Mouse (Mus musculus) kidney, postnatal 0 days (tissue): ENCODE data around the gene Jag2. TPM values are rescaled to one million over a fixed set of nuclear protein-coding genes. Genes with fewer than 3 reads are reported as not detected.
A peak's percentile ranks its signal among the peaks of the same experiment; 100 is the strongest.

Experiments
- ATAC-seq: fragments of 200-750 bp; cut with Nextera tagmentation; replicated peaks from 2 replicates; pipeline ENCODE4 v1.8.0; 2017; ENCODE audit warnings: low read depth, moderate number of reproducible peaks, moderate TSS enrichment, moderate library complexity; ENCODE audit not compliant: low FRiP score
- DNase-seq: peaks from one replicate; pipeline ENCODE4 v3.0.0-alpha.2; 2016; ENCODE audit warnings: low spot score
- H3K27ac ChIP-seq: fragments of 300-500 bp; sonication (generic); 2 replicates; pipeline ENCODE4 v1.5.1; 2014; ENCODE audit warnings: mild to moderate bottlenecking
- H3K27me3 ChIP-seq: fragments of 300-500 bp; sonication (generic); 2 replicates; pipeline ENCODE4 v1.6.1; 2014; ENCODE audit warnings: low read length, mixed read lengths; ENCODE audit not compliant: insufficient read depth
- H3K36me3 ChIP-seq: fragments of 300-500 bp; sonication (generic); 2 replicates; pipeline ENCODE4 v1.6.1; 2014; ENCODE audit warnings: low read length, mixed read lengths; ENCODE audit not compliant: insufficient read depth
- H3K4me1 ChIP-seq: fragments of 300-500 bp; sonication (generic); replicated peaks from 2 replicates; pipeline ENCODE4 v1.6.1; 2014; ENCODE audit warnings: antibody characterized with exemption, low read length, mixed read lengths; ENCODE audit not compliant: insufficient read depth
- H3K4me2 ChIP-seq: fragments of 300-500 bp; sonication (generic); 2 replicates; pipeline ENCODE4 v1.6.1; 2014; ENCODE audit warnings: mild to moderate bottlenecking, low read length, moderate library complexity, mixed read lengths
- H3K4me3 ChIP-seq: fragments of 300-500 bp; sonication (generic); replicated peaks from 2 replicates; pipeline ENCODE4 v1.5.1; 2014; ENCODE audit warnings: low read depth, low read length
- H3K9ac ChIP-seq: fragments of 300-500 bp; sonication (generic); 2 replicates; pipeline ENCODE4 v1.6.1; 2014; ENCODE audit warnings: low read depth, low read length
- H3K9me3 ChIP-seq: fragments of 300-500 bp; sonication (generic); replicated peaks from 2 replicates; pipeline ENCODE4 v1.6.1; 2016; ENCODE audit warnings: low read length, inconsistent platforms, mixed read lengths
- CTCF ChIP-seq: IDR thresholded peaks from 2 replicates; pipeline ENCODE4 v1.5.1; 2016; ENCODE audit warnings: antibody characterized with exemption, low read depth, mild to moderate bottlenecking, moderate library complexity
- WGBS: fragments of 180-500 bp; shearing (Covaris S2); extraction: QIAGEN DNeasy Blood & Tissue Kit; methylation state at CpG from one replicate; pipeline ENCODE4 v1.1.7; 2014; 5-methylcytosine and 5-hydroxymethylcytosine counted together
- polyA plus RNA-seq: library from polyadenylated mRNA; unstranded; fragments of >200 nt; fragmentation: Nextera tagmentation; extraction: Ambion mirVana; gene quantifications from 2 replicates; pipeline ENCODE4 v1.2.1, GENCODE M21; 2015

Jag2 gene
- polyA plus RNA-seq, 1 experiment from 2014 or later = 2.4 TPM

- Histone ChIP-seq H3K9me3 (no peaks in the 10 kb centered on the region), H3K27ac (peak within 1 kb of the TSS; percentile 83), H3K4me3 (peak within 1 kb of the TSS; percentile 68), H3K4me1 (peaks cover 9% of the 10 kb centered on the region), H3K36me3 (no peaks in the 10 kb centered on the region), H3K4me2 (peak within 1 kb of the TSS; percentile 64), H3K27me3 (no peaks in the 10 kb centered on the region), H3K9ac (peak within 1 kb of the TSS; percentile 82)
- TF ChIP-seq CTCF = no peak
- ATAC-seq (peak; percentile 85), DNase-seq (peak; percentile 89)
- 1% methylated on average over 47 of the region's 58 CpGs for WGBS
Measured at GRCm38 (mm10) chr12:112941776-112942713, 12.5 kb upstream of the Jag2 start, which contains the start of gene Nudt14. Gene Nudt14, minus strand, starts transcription at chr12:112942124.

DNA sequence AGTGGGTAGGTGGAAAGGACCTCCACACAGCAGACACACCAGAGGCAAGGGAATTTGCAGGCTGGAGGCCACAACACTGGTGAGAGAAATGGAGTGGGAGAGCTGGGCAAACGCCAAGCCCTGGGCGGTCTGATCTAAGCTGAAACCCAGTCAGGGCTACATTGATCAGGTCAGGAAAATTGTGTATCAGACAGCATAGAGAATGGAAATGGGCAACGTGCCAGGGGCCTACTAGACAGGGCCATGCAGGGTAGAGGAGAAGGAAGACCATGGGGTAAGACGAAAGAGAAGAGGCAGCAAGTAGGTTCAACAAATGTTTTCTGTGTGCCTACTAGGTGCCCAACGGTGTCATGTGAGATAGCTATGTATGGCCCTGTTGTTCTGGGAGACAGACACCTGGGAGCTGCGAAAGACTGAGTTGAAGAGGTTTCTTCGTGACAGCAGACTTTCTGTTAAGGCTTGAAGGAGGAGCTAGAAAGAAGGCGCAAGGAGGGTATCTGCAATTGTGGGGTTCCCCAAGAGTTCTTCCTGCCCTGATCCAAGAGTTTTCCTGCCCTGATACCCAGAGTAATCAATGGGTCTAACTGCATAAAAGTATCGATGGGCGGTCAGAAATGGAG is 11.7 kb upstream of the Jag2 start:
- Histone ChIP-seq H3K9me3 (no peaks in the 10 kb centered on the region), H3K27me3 (no peaks in the 10 kb centered on the region), H3K4me2 (peak overlapping the region; percentile 64), H3K9ac (peak overlapping the region; percentile 82), H3K36me3 (no peaks in the 10 kb centered on the region), H3K4me1 (peaks cover 9% of the 10 kb centered on the region), H3K4me3 (peak overlapping the region; percentile 68), H3K27ac (no peak overlapping the region; the same call in 1 of the 2 replicates)
- peak; percentile 1; the same call in 1 of the 2 replicates for ATAC-seq
- WGBS = 42% methylated on average over 10 of the region's 10 CpGs
- no peak for DNase-seq
- TF ChIP-seq CTCF = no peak

DNA sequence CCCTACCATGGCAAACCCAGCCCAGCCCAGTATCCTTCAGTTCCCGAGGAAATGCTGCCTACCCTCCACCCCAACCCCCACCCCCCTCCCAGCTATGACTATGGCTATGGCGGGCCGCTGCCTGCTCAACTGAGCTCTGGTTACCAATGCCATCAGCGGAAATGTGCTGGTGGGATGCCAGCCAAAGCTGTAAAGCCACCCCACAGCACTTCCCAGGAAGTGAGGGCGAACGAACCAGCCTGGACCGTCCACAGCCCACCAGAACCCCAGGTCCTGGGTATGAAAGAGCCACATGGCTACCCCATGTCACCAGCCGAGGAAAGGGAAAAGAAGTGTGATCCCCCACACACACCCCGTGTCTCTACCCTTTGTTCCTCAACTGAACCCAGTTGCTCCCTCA is 11.1 kb upstream of the Jag2 start:
- WGBS = 83% methylated on average over 9 of the region's 9 CpGs
- H3K27me3 ChIP-seq = no peaks in the 10 kb centered on the region
- DNase-seq = no peak
- peak overlapping the region; percentile 64; the same call in 1 of the 2 replicates for H3K4me2 ChIP-seq
- no peak for ATAC-seq
- H3K9me3 ChIP-seq = no peaks in the 10 kb centered on the region
- no peak overlapping the region for H3K4me3 ChIP-seq
- no peaks in the 10 kb centered on the region for H3K36me3 ChIP-seq
- TF ChIP-seq CTCF = no peak
- H3K4me1 ChIP-seq = peaks cover 9% of the 10 kb centered on the region
- no peak overlapping the region for H3K27ac ChIP-seq
- no peak overlapping the region for H3K9ac ChIP-seq

GRCm38 (mm10) chr12:112940238-112940637 is 10.7 kb upstream of the Jag2 start:
- Histone ChIP-seq H3K4me2 (no peak overlapping the region), H3K27ac (no peak overlapping the region), H3K36me3 (no peaks in the 10 kb centered on the region), H3K9me3 (no peaks in the 10 kb centered on the region), H3K4me1 (peaks cover 9% of the 10 kb centered on the region), H3K4me3 (no peak overlapping the region), H3K9ac (no peak overlapping the region), H3K27me3 (no peaks in the 10 kb centered on the region)
- DNase-seq (no peak), ATAC-seq (no peak)
- TF ChIP-seq CTCF = no peak
- WGBS = 80% methylated on average over 4 of the region's 4 CpGs

- Histone ChIP-seq H3K36me3 (no peaks in the 10 kb centered on the region), H3K27ac (no peak overlapping the region), H3K9ac (no peak overlapping the region), H3K4me3 (no peak overlapping the region), H3K9me3 (no peaks in the 10 kb centered on the region), H3K4me2 (no peak overlapping the region), H3K4me1 (peaks cover 9% of the 10 kb centered on the region), H3K27me3 (no peaks in the 10 kb centered on the region)
- TF ChIP-seq CTCF = peak; percentile 76
- WGBS = 62% methylated on average over 10 of the region's 10 CpGs
- ATAC-seq (0 out of 2 replicates have a peak, but pooled peaks have one; percentile 18), DNase-seq (peak; percentile 73)
Measured at GRCm38 (mm10) chr12:112938873-112939565, 9.4 kb upstream of the Jag2 start.

- Histone ChIP-seq H3K9ac (no peak overlapping the region), H3K4me2 (no peak overlapping the region), H3K27ac (no peak overlapping the region), H3K9me3 (no peaks in the 10 kb centered on the region), H3K27me3 (no peaks in the 10 kb centered on the region), H3K4me3 (no peak overlapping the region), H3K36me3 (no peaks in the 10 kb centered on the region), H3K4me1 (peaks cover 9% of the 10 kb centered on the region)
- TF ChIP-seq CTCF = no peak
- no peak for DNase-seq
- 82% methylated on average over 10 of the region's 10 CpGs for WGBS
- no peak for ATAC-seq
Measured at GRCm38 (mm10) chr12:112938366-112938765, 8.8 kb upstream of the Jag2 start.
